Mouse (Mus musculus) CD4-positive, CD25-positive, alpha-beta regulatory T cell, adult 2 months (primary cell): ENCODE data around the gene Adgrb2.

Experiments used
- DNase-seq: peaks from one replicate; pipeline ENCODE4 v3.0.0-alpha.2; 2012; ENCODE audit warnings: low read depth, low spot score

Adgrb2 gene

GRCm38 (mm10) chr4:129987825-129988504 lies 3.3 kb downstream of the Adgrb2 start:
- peak; percentile 65 for DNase-seq

DNA sequence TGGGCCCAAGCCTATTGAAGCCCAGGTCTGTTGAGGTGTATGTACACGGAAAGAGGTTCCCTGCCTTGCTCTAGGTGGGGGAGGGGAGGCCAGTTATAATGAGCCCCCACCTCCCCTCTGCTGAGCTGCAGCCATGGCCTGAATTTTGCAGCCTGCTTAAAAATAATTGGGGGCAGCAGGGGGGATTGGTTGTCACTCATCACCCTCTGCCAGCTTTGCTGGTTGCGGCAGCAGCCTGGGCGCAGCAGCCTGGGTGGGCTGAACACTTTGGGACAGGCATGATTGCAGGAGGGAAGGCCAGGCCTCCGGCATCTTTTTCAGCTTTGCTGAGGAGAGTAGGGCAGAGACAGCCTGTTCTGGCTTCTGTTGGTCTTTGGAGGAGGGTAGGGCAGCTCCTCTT lies 5.3 kb downstream of the Adgrb2 start:
- no peak for DNase-seq

DNA sequence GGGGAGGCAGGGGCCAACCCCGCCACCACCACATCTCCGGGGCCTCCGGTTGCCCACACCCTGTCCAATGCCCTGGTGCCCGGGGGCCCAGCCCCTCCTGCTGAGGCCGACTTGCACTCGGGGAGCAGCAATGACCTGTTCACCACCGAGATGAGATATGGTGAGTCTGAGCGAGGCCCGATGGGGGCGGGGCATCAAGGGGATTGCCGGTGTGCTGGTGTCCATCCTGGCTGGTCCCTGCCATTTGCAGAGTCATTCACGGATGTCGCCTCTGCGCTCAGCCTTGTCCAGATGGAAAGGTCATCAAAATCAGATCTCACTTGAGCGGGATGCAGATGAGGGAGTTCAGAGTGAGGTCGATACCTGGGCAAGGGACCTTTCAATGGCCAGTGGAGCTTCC lies 8.1 kb downstream of the Adgrb2 start:
- DNase-seq = no peak

GRCm38 (mm10) chr4:129993213-129993612 lies 8.5 kb downstream of the Adgrb2 start:
- DNase-seq = no peak

DNA sequence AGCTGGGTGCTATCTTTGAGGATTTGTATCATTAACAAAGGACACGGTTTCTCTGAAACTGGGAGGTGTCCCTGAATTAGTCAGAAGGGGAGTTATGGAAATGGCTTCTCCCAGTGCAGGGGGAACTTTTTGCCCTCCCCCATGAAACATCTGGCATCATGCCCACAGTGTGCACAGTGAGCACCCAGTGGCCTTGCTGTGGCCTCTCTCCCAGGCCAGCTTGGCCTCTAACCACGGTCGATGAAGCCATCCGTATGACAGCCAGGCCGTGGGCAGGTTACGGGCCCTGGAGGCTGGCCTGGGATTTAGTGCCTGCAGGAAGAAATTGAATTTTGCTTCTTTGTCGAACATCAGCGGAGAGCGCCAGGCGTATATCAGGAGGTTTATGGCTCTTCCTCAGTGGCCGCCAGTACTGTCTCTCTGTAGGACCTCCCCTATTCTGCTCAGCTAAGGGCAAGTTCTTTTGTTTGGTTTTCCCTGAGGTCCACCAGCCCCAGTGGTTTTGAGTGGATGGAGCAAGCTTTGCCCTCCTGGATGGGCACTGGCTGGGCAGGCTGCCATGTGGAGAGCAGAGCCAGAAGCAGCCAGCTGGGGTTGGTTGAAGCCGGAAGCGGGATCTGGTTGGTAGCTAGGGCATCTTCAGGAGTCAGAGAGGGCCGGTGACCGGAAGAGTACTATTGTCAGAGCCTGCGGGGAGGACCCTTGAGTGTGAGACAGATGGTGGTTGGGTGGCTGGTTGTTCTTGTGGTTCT lies 9.4 kb downstream of the Adgrb2 start:
- no peak for DNase-seq

- DNase-seq = no peak
These were observed 10.1 kb downstream of the Adgrb2 start for GRCm38 (mm10) chr4:129994728-129995127.

GRCm38 (mm10) chr4:129995255-129995654 lies 10.6 kb downstream of the Adgrb2 start:
- DNase-seq = no peak

GRCm38 (mm10) chr4:129996015-129996414 lies 11.3 kb downstream of the Adgrb2 start:
- DNase-seq = no peak

DNA sequence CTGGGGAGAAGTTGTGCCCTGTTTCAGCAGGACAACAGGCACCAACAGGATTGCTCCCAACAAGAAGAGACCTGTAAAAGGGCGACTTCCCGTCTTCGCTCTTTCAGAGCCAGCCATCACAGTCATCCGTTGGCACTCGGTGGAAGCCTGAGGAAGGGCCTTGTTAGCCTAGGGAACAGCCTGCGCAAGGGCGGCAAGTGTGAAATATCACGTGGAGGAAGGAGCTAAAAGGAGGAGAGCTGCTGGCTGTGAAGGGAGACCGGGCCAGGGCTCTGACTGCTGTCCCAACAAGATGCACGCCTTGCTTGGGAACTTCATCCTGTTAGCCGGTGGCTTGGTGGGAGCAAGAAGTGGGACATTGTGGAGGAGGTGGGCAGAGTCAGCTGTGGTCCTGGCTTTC lies 13.5 kb downstream of the Adgrb2 start:
- no peak for DNase-seq

DNA sequence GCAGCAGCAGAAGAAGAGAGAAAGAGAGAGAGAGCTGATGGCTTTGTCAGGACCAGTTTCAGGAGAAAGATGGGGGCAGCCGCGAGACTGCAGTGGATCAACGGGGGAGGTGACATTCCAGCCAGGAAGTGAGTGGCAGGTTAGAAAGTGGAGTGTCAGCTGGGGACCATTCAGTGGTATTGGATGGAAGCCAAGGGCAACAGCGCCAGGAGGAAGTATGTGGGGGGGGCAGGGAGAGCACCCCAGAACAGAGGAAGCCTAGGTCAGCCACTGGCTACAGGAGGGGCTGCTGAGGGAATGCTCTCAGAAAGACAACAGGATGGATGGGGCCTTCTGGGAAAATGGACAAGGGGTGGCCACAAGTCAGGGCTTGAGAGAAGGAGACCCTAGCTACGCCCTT lies 17.0 kb downstream of the Adgrb2 start:
- no peak for DNase-seq

DNA sequence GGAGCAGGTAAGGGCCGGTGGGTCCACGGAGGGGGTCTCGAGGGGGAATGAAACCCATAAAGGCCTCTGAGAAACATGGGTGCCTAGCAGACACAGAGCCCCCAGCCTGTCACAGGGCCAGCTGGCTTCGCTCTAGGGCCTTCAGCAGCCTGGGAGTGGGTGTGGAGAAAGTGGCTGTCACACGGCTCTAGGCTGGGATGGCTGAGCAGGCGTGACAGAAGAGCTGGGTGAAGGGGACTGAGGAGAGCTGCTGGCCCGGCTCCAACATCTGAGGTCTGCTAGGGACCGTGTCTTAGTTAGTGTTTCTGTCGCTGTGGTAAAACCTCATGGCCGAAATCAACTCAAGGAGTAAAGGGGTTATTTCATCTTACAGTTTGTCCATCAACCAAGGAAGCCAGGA lies 17.5 kb downstream of the Adgrb2 start:
- no peak for DNase-seq

GRCm38 (mm10) chr4:130005593-130005992 lies 20.9 kb downstream of the Adgrb2 start:
- no peak for DNase-seq

DNA sequence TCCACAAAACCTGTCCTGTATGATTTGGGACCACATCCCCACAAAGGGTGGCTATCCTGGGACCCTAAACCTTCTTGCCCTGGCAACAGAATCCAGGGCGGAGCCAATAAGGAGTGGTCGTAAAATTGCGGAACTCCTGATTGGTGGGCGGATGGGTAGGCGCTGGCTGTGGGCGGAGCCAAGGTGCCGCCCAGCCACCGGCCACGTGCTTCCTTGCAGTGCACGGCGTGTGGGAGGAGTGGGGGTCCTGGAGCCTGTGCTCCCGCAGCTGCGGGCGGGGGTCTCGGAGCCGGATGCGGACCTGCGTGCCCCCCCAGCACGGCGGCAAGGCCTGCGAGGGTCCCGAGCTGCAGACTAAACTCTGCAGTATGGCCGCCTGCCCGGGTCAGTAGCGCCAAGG lies 21.9 kb downstream of the Adgrb2 start:
- no peak for DNase-seq

- no peak for DNase-seq
These were observed 24.4 kb downstream of the Adgrb2 start for GRCm38 (mm10) chr4:130009043-130009442.

DNA sequence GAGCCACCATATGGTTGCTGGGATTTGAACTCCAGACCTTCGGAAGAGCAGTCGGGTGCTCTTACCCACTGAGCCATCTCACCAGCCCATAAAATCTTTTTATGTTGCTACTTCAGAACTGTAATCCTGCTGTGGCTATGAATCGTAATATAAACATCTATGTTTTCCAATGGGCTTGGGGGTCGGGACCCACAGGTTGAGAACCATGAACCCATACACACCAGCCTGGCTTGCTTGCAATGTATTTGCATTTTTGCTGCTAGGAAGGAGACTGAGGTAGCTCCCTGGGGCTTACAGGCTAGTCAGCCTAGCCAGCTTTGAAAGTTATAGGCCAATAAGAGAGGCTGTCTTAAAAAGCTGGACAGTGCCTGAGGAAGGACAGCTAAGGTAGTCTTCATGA lies 26.1 kb downstream of the Adgrb2 start:
- DNase-seq = no peak

GRCm38 (mm10) chr4:130012234-130012633 lies 27.6 kb downstream of the Adgrb2 start:
- DNase-seq = no peak

- DNase-seq = peak; percentile 27
These were observed 28.4 kb downstream of the Adgrb2 start for GRCm38 (mm10) chr4:130013111-130013510.

DNA sequence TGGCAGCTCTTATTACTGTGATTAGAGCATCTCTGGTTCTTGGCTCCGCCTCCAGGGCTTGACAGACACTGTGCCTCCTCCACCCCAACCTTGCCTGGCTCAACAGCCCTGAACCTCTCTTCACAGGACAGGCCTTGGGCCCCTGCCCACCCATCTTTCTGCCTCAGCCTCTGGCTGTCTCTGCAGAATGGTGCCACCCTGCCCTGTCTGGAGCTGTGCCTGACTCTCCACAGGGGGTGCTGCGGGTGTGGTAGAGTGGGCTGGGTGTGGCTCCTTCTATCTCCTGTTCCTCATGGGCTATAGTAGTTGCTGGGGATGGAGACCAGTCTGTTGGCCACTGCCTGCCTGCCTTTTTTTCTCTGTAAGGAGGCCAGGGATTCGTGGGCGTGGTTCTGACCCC lies 31.3 kb downstream of the Adgrb2 start:
- no peak for DNase-seq

DNA sequence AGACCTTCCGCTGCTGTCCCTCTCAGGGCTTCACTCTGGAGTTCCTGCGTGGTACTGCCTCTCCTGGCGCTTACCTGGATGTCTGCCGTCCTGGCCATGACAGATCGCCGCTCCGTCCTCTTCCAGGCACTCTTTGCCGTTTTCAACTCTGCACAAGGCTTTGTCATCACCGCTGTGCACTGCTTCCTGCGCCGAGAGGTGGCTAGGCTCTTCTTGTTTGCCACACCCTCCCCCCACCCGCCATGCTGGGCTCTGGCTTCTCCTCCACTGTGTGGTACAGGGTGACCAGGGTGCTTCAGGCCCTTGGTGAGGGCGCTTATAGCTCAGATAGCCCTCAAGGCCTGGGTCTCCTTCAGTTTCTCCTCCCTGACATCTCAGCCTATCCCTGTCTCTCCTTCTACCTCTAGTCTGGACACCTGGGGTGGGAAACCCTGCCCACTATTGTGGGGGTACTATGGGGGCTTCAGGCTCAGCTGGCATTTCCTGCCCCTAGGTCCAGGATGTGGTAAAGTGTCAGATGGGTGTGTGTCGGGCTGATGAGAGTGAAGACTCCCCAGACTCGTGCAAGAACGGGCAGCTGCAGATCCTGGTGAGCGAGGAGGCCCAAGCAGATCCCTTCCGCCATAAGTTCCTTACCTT lies 32.5 kb downstream of the Adgrb2 start:
- DNase-seq = peak; percentile 24

- no peak for DNase-seq
These were observed 38.3 kb downstream of the Adgrb2 start for GRCm38 (mm10) chr4:130022952-130023351.

GRCm38 (mm10) chr4:130023511-130024231 lies 39.0 kb downstream of the Adgrb2 start:
- DNase-seq = no peak

- no peak for DNase-seq
These were observed 40.9 kb downstream of the Adgrb2 start for GRCm38 (mm10) chr4:130025544-130025943.
